Mouse (Mus musculus): ENCODE results near the gene Efl1.

GRCm38 (mm10) chr7:82772481-82772880 lies 124.1 kb downstream of the Efl1 start:
- no peak for TF ChIP-seq POLR2A (IDR thresholded peaks at IDR 0.05; ENCODE audit: borderline replicate concordance, low read depth, low read length)
- no peak for TF ChIP-seq CTCF (IDR thresholded peaks at IDR 0.05; ENCODE audit: low read depth, low read length)

Data from bone marrow macrophage, adult 2 months (primary cell).